Mouse (Mus musculus): ENCODE measurements around the gene Plod3. TPM values are rescaled to one million over a fixed set of nuclear protein-coding genes. Genes with fewer than 3 reads are reported as not detected.

The Plod3 gene
- total RNA-seq, 2 experiments from 2014 or later, result 38.5 to 44.0 TPM

- no peak for DNase-seq (ENCODE audit: low spot score in 2 of 2)
These were observed 23.8 kb upstream of the Plod3 start for GRCm38 (mm10) chr5:136962966-136963540.

GRCm38 (mm10) chr5:136965210-136965609, 21.6 kb upstream of the Plod3 start:
- DNase-seq (ENCODE audit: low spot score in 2 of 2), result no peak

GRCm38 (mm10) chr5:136965686-136966085, 21.1 kb upstream of the Plod3 start:
- no peak for DNase-seq (ENCODE audit: low spot score in 2 of 2)

DNA sequence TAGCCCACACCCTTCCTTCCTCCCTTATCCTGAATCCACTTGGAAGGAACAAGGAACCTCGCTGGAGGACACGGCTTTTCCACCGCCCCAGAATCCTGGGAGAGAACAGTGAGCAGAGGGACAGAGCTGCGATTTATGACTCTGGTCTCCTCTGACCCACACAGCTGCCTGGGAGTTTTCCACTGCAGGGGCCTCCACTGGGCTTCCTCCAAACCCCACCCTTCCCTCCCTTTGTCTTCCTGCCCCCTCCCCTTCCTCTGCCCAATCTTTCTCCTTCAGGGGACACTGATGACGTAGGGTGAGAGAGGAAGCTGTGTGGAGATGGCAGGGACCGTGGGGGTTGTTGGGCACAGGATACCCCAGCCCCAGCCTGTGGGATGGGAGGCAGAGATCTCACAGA, 20.5 kb upstream of the Plod3 start, which contains the start of gene Cldn15:
Gene Cldn15, plus strand, starts transcription at position 286 of the 400 bp plus-strand sequence.
- no peak for DNase-seq (ENCODE audit: low spot score in 2 of 2)

- no peak for DNase-seq (ENCODE audit: low spot score in 2 of 2)
These were observed 19.9 kb upstream of the Plod3 start for GRCm38 (mm10) chr5:136966861-136967455.

DNA sequence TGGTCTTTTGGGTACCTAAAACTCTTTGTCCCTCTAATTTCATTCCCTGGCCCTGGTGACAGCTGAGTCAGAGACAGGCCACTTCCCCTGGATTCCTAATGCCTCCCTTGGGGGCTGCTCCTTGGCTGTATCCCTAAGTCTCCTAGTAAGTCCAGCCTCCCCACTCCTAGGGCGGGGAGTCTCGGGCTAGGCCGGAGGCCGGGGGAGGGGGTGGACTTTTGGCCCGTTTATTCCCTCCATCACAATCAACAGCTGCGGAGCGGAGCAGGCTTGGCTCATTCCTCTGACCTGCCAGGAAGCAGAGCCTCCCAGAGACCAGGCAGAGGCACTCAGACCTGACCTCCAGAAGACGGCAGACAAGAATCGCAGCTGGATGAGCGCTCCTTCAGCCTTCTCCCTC, 19.2 kb upstream of the Plod3 start:
- no peak for DNase-seq (ENCODE audit: low spot score in 2 of 2)

DNA sequence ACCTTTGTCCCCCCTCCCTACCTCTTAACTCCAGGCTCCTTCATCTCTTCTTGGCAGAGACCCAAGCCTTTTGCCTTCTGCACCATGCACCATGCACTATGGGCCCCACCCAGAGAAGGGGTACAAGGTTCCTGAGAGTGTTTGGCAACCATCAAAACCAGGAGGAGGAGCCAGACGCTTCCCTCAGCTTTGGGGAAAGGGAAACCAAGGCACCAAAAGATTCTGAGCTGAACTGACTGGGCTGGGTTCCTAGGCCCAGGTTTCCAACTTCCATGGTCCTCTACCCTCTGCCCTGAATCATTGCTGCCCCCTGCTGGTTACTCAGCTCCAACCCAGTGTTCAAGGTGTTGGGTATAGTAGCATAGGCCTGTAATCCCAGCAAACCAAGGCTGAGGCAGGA, 16.1 kb upstream of the Plod3 start:
- DNase-seq (ENCODE audit: low spot score in 2 of 2), result peak; percentile 38 to 47

DNA sequence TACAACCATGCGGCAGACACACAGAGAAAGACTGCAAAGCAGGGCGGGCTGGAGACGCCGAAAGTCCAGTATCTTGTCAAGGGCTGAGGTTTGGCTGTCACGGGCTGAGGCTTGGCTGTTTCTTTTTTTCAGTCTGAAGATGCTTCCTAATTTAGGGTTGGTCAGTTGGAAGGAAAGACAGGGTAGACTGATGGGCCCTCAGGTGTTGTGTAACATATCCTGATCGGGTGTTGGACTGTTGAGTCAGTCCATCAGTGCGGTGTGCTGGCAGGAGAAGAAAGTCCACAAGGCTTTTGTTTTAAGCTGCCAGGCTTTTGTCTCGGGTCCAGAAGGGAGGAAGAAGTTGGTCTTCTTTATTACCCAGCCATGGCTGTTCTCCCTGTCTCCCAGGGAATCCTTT, 13.1 kb upstream of the Plod3 start:
- no peak for DNase-seq (ENCODE audit: low spot score in 2 of 2)

GRCm38 (mm10) chr5:136977769-136978168, 9.1 kb upstream of the Plod3 start:
- no peak for DNase-seq (ENCODE audit: low spot score in 2 of 2)

DNA sequence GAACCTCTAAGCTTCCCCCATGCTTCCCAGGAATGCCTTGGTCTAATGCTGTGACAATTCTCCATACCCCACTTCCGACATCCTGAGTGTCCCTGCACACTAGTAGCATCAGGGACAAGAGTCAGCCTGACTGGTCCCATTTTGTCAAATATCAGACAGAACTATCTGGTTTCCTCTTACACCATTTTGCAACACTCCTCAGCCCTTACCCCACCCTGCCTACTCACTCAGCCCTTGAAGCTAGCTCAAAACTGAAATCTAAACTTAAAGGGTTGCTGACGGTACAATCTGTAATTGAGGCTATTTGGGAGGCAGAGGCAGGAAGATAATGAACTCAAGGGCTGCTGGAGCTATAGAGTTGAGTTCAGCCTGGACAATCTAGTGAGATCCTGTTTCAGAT, 7.1 kb upstream of the Plod3 start:
- DNase-seq (ENCODE audit: low spot score in 2 of 2), result no peak

DNA sequence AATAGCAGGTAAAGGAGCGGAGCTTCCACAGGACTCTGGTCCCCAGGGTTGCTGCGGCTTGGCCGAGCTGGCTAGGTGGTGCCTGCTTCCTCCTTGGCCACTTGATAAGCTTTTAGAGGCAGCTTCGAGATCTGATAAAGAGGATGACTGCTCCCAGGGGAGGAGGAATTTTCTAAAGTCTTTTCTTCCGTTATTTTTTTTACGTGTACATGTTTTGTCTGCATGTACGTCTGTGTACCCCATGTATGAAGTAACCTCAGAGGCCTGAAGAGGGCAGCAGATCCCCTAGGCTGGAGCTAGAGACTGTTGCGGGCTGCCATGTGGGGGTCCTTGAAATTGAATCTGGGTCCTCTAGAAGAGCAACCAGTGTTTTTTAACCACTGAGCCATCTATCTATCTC, 5.8 kb upstream of the Plod3 start:
- DNase-seq (ENCODE audit: low spot score in 2 of 2), result no peak

DNA sequence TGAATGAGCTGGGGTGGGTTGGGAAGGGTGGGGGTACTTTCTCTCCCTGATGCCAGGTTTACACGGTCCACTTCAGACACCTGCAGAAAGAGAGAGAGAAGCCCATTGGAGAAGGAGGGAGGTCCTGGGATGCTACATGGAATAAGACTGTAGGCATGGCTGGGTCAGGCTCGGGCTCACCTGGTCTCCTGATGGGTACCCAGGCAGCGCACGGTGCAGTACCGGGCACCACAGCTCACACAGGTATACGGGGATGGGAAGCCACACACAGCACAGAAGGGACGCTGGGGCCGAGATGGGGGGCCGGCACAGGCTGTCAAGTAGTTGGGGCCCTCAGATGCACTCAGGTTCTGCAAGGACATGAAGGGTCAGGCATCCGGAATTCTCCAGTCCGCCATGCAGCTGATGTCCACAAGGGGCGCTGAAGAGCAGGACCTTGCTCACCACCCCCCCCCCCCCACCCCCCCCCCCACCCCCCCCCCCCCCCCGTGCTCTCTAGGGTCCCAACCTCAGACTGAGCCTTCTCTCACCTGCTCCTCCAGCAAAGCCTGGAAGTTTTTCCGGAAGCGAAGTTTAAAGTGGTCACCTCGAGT, 4.4 kb upstream of the Plod3 start:
- DNase-seq (ENCODE audit: low spot score in 2 of 2), result peak; percentile 56 to 60

- DNase-seq (ENCODE audit: low spot score in 2 of 2), result no peak
These were observed 2.0 kb upstream of the Plod3 start for GRCm38 (mm10) chr5:136984828-136985227.

GRCm38 (mm10) chr5:136987138-136987933, 517 bp downstream of the Plod3 start:
- DNase-seq (ENCODE audit: low spot score in 2 of 2), result peak; percentile 79 to 82

DNA sequence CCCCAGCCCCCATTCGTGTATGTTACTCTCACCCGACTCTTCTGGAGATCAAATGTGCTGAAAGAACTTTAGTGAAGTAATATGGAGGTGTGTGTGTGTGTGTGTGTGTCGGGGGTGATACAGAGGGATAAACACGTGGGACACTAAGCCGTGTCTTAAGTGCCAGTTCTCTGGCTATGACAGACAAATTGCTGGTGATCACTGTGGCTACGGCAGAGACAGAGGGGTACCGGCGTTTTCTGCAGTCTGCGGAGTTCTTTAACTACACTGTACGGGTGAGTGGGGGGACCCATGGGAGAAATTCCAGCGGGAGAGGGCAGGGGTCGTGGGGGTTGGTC, 1.1 kb downstream of the Plod3 start, which contains the start of gene Znhit1:
Gene Znhit1, minus strand, starts transcription at position 88 of the 338 bp plus-strand sequence.
- DNase-seq (ENCODE audit: low spot score in 2 of 2), result no peak

DNA sequence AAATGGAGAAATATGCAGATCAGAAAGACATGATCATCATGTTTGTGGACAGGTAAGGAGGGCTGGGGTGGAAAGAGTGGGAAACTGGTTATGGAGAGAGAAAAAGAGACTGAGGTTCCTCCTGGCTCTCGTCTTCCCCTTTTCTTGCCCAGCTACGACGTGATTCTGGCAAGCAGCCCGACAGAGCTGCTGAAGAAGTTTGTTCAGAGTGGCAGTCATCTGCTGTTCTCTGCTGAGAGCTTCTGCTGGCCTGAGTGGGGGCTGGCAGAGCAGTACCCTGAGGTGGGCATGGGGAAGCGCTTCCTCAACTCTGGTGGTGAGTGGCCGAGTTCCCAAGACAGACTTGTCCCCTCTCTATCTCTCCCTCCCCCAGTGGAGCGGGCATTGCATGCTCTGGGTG, 1.6 kb downstream of the Plod3 start:
- peak; percentile 50 to 59 for DNase-seq (ENCODE audit: low spot score in 2 of 2)

GRCm38 (mm10) chr5:136989801-136990200, 3.0 kb downstream of the Plod3 start:
- DNase-seq (ENCODE audit: low spot score in 2 of 2), result no peak

DNA sequence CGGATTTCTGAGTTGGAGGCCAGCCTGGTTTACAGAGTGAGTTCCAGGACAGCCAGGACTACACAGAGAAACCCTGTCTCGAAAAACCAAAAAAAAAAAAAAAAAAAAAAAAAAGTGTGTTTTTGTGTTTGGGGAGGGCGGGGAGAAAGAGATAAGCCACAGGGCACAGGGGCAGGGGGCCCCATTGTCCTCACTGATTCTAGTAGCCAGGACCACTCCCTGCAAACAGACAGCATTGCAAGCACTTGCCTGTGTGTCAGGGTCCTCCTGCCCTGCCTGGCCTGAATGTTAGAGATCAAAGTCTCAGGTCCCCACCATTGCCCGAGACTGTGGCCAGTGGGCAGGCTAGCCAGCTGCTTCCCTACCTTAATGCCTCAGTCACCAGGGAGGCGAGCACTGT, 12.6 kb downstream of the Plod3 start:
- DNase-seq (ENCODE audit: low spot score in 2 of 2), result no peak

DNA sequence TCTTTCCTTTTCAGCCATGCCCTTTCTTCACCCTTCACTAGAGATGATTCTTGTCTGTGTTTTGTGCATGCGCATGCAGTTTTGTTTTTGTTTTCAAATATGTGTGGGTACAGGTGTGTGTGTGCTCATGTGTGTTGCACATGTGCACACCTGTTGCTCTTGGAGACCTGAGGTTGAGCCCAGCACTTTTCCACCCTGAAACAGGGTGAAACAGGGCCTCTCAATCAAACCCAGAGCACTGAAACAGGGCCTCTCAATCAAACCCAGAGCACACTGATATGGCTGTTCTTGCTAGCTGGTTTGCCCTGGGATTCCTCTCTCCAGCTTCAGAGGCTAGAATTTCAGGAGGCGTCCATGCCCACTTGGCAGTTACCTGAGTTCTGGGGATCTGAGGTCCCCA, 13.8 kb downstream of the Plod3 start:
- no peak for DNase-seq (ENCODE audit: low spot score in 2 of 2)

GRCm38 (mm10) chr5:137007276-137007675, 20.5 kb downstream of the Plod3 start:
- DNase-seq (ENCODE audit: low spot score in 2 of 2), result no peak

DNA sequence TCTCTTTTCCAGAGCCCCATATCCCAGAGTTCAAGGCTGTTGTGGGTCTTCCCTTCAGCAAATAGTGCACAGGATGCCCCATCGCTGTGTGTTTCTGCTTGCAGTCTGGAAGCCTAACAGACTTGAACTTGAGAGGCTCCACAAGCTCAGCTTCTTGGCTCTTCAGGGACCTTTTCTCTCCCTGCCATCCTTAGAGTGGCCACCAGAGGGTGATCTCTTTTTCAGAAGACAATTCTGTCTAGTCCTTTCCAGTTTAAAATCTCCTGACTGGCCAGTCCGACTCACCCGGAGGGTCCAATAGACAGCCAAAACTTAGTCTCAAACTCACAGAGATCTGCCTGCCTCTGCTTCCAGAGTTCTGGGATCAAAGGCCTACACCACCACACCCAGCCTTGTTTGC, 23.2 kb downstream of the Plod3 start:
- DNase-seq (ENCODE audit: low spot score in 2 of 2), result peak; percentile 58 to 67

- no peak for DNase-seq (ENCODE audit: low spot score in 2 of 2)
These were observed 25.7 kb downstream of the Plod3 start for GRCm38 (mm10) chr5:137012401-137012950.
